Mouse (Mus musculus) cerebral cortex, adult 2 months (tissue): ENCODE measurements around the gene Smyd1.

Source experiments
- WGBS: fragments of 180-500 bp; shearing (Covaris S2); methylation state at CpG from one replicate; pipeline ENCODE4 v1.1.7; 2018; 5-methylcytosine and 5-hydroxymethylcytosine counted together

The Smyd1 gene

GRCm38 (mm10) chr6:71260051-71260640 lies 61.9 kb downstream of the Smyd1 start:
- WGBS, result 45% methylated on average over 6 of the region's 6 CpGs

DNA sequence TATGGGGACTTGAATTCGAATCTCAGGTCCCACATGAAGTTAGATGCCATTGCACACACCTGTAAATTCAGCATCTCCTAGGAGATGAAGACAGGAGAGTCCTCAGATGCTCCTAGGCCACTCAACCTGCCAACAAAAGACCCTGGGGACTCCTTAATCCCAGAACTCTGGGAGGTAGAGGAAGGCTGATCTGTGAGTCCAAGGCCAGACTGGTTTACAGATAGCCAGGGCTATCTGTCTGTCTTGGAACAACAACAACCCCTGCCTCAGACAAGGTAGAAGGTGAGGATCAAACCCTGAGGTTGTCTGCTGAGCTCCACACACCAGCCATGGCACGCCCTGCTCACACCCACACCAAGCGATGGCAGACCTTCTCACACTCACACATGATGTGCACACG lies 62.9 kb downstream of the Smyd1 start:
- WGBS, result 90% methylated on average over 4 of the region's 4 CpGs

DNA sequence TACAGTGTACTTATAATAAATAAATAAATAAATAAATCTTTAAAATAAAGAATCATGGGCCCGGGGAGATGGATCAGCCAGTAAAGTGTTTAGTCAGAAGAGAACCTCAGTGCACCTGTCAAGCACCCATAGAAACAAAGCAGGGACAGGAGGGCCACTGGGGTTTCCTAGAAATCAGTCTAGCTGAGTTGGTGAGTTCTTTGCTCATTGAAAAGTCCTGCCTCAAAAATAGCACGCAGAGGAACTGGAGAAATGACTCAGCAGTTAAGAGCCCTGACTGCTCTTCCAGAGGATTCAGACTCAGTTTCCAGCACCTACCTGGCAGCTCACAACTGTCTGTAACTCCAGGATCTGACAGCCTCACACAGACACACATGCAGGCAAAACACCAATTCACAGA lies 63.5 kb downstream of the Smyd1 start:
- 67% methylated on average over 2 of the region's 2 CpGs for WGBS

DNA sequence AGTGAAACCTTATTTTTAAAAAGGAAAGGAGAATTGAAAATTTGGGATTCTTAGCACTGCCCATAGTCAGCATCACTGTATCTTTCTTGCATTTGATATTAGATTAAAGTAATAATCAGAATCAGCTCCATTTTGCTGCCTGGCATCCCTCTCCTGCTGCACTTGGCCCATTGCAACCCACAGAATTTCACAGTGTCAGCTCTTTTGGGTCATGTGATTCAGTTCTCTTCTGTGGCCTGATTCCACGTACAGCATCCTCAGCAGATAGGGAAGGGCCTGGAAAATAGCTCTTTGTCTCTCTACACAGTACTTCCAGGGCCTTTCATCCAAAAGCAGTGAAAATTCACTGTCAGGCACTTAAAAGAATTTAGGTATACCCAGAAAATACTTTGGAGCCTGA lies 64.7 kb downstream of the Smyd1 start:
- WGBS, result 43% methylated on average over 1 of the region's 1 CpGs

- 93% methylated on average over 10 of the region's 10 CpGs for WGBS
Measured at GRCm38 (mm10) chr6:71256166-71256565, 65.9 kb downstream of the Smyd1 start.

- 95% methylated on average over 6 of the region's 6 CpGs for WGBS
Measured at GRCm38 (mm10) chr6:71254456-71254855, 67.6 kb downstream of the Smyd1 start.

DNA sequence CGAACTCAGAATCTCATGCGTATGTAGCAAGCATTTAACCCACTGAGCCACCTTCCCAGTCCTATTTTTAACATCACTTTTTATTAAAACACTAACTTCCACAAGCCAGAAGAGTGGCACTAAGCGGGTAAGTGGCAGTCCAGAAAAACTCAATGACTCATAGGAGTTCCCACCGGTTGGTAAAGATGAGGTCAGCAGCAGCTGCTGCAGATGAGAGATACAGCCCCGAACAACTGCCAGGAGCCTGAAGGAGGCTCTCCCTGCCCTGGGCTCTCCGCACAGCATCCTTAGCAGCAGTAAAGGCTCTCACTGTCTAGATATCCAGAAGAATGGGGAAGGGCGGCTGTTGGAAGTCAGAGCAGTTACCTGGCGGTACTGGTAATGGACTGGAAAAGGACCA lies 71.1 kb downstream of the Smyd1 start:
- WGBS, result 84% methylated on average over 8 of the region's 8 CpGs

GRCm38 (mm10) chr6:71249615-71250014 lies 72.4 kb downstream of the Smyd1 start:
- 85% methylated on average over 3 of the region's 3 CpGs for WGBS

GRCm38 (mm10) chr6:71248420-71248819 lies 73.6 kb downstream of the Smyd1 start:
- WGBS, result 88% methylated on average over 1 of the region's 1 CpGs

DNA sequence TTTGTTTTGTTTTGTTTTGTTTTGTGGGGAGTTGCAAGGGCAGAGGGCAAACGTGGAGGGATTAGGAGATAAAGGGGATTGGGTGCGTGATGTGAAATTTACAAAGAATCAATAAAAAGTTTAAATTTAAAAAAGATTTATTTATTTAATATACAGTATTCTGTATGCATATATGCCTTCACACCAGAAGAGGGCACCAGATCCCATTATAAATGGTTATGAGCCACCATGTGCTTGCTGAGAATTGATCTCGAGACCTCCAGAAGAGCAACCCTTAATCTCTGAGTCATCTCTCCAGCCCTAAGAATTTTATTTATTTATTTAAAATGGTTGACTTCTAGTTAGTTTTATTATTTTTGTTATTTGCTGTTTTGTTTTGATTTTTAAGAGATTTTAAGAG lies 78.8 kb downstream of the Smyd1 start:
- 92% methylated on average over 3 of the region's 3 CpGs for WGBS

GRCm38 (mm10) chr6:71242811-71243210 lies 79.2 kb downstream of the Smyd1 start:
- WGBS, result 84% methylated on average over 1 of the region's 1 CpGs

- 86% methylated on average over 7 of the region's 7 CpGs for WGBS
Measured at GRCm38 (mm10) chr6:71240831-71241230, 81.2 kb downstream of the Smyd1 start.

- WGBS, result 84% methylated on average over 26 of the region's 26 CpGs
Measured at GRCm38 (mm10) chr6:71239069-71239750, 82.8 kb downstream of the Smyd1 start.

- WGBS, result 93% methylated on average over 6 of the region's 6 CpGs
Measured at GRCm38 (mm10) chr6:71237031-71237431, 85.0 kb downstream of the Smyd1 start.

- WGBS, result 90% methylated on average over 6 of the region's 6 CpGs
Measured at GRCm38 (mm10) chr6:71236506-71236905, 85.5 kb downstream of the Smyd1 start.

DNA sequence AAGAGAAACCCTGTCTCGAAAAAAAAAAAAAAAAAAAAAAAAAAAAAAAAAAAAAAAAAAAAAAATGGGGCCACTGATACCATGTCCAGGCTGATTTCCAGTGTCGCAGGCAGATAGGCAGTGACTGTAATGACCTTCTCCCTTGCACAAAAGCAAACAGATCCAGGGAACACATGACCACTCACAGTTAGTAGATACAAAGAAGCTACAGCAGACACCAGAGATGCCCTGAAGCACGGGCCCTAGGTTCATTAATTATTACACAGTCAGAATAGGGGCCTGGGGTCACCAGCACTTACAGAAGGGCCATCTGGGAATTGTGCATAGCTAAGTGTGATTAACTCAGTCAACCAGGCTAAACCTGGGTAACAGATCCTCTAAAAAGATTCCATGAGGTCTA lies 86.1 kb downstream of the Smyd1 start:
- WGBS, result 94% methylated on average over 3 of the region's 3 CpGs

DNA sequence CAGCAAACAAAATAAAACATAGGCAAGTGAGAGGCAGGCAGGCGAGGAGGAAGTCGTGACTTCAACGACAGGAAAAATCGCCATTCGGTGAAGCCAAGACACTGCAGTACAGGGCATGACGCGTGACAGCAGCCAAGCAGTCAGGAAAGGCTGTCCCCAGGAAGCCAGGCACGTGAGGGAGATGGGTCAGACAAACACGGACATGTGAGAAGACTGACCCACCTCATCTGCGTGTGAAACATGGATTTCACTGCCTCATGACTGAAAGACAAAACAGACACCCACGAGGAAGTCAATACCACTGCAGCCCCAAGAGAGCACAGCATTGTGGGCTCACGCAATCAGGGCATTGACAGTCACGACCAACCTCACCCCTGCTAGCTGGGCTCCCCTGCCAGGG lies 86.9 kb downstream of the Smyd1 start:
- WGBS, result 91% methylated on average over 13 of the region's 13 CpGs

GRCm38 (mm10) chr6:71227157-71227770 lies 94.8 kb downstream of the Smyd1 start:
- WGBS, result 34% methylated on average over 7 of the region's 7 CpGs

DNA sequence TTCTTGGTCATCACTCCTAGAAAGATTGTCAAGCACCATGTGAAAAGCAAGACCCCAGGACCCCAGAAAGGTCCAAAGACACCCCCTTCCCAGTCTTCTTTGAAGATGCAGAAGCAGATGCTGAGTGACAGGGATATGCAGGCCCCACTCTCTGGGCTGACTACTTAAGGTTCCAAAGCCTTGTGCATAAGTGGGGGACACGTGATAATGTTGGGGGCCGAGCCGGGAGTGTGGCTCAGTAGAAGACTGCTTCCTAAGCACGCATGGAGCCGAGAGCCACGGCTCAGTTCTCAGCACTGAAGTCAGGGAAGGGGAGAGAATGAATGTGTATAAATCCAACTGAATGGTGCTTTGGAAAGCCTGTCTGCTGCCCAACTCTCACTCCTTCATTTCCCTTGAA lies 95.5 kb downstream of the Smyd1 start:
- WGBS, result 63% methylated on average over 6 of the region's 6 CpGs

GRCm38 (mm10) chr6:71224184-71224943 lies 97.7 kb downstream of the Smyd1 start:
- 73% methylated on average over 3 of the region's 3 CpGs for WGBS

DNA sequence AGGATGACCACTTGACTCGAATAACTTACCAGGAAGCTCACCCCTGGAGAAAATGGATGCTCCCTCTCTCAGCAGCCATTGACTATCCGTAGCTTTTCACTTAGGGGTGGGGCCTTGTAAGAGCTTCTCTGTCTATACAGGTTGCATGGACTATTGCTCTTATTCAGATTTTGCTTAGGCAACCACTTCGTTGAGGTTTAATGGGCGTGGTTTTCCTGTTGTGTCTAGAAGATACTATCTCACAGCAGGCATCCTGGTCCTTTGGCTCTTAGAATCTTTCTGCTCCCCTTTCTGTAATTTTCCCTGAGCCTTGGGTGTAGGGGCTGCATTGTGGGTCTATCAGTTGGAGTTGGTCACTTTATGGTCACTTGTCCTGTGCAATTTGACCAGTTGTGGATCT lies 100.5 kb downstream of the Smyd1 start:
- 88% methylated on average over 4 of the region's 4 CpGs for WGBS

DNA sequence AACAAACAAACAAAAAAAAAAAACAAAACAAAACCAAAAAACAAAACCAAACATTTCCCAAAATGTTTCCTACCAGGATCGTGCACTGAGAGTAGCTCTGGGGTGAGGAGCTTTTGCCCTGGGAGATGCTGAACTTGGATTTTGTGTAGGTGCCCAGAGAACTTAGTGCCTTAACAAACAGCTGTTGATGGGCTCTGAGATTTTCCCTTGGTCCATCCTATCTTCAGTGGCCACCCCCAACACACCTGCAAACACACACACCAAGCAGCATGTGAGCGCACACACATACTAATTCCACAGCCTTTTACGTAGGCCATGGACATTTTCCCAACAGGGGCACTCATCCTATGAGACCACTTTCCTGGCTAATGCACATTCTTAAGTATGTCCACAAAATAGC lies 109.6 kb downstream of the Smyd1 start:
- over 99% methylated on average over 3 of the region's 3 CpGs for WGBS

DNA sequence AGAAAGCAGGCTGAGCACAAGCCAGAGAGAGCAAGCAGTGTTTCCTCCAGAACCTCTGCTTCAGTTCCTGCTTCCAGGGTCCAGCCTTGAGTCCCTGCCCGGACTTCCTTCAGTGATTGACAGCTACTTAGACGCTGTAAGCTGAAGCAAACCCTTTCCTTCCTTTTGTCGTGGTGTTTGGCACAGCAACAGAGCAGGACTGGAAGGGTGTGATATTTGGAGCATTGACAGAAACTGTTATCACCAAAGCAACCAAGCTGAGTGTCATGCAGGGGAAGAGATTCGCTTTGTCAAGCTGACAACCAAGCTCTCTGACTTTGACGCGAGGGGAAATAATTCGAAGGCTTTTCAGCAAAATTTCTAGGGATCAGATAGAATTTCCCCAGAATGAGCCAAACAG lies 110.1 kb downstream of the Smyd1 start:
- 51% methylated on average over 7 of the region's 7 CpGs for WGBS
